Mouse (Mus musculus) hindbrain, embryonic 15.5 days (tissue): ENCODE data around the gene Kansl1. TPM values are rescaled to one million over a fixed set of nuclear protein-coding genes. Genes with fewer than 3 reads are reported as not detected.

Experiments used
- ATAC-seq: fragments of 200-750 bp; cut with Nextera tagmentation; 2 replicates; pipeline ENCODE4 v1.8.0; 2017; ENCODE audit warnings: low read depth, moderate number of reproducible peaks, moderate TSS enrichment; ENCODE audit not compliant: low FRiP score
- H3K27ac ChIP-seq: fragments of 300-500 bp; sonication (generic); replicated peaks from 2 replicates; pipeline ENCODE4 v1.5.1; 2015; ENCODE audit warnings: mild to moderate bottlenecking, inconsistent platforms
- H3K27me3 ChIP-seq: fragments of 300-500 bp; sonication (generic); 2 replicates; pipeline ENCODE4 v1.6.1; 2015; ENCODE audit warnings: control low read depth, inconsistent platforms
- H3K36me3 ChIP-seq: fragments of 300-500 bp; sonication (generic); 2 replicates; pipeline ENCODE4 v1.6.1; 2015; ENCODE audit warnings: control low read depth, inconsistent platforms
- H3K4me1 ChIP-seq: fragments of 300-500 bp; sonication (generic); replicated peaks from 2 replicates; pipeline ENCODE4 v1.6.1; 2015; ENCODE audit warnings: control low read depth, inconsistent platforms
- H3K4me2 ChIP-seq: fragments of 300-500 bp; sonication (generic); 2 replicates; pipeline ENCODE4 v1.6.1; 2015; ENCODE audit warnings: moderate library complexity, mild to moderate bottlenecking, inconsistent platforms
- H3K4me3 ChIP-seq: fragments of 300-500 bp; sonication (generic); 2 replicates; pipeline ENCODE4 v1.5.1; 2015; ENCODE audit warnings: mild to moderate bottlenecking, inconsistent platforms
- H3K9ac ChIP-seq: fragments of 300-500 bp; sonication (generic); 2 replicates; pipeline ENCODE4 v1.6.1; 2015; ENCODE audit warnings: inconsistent platforms
- H3K9me3 ChIP-seq: fragments of 300-500 bp; sonication (generic); 2 replicates; pipeline ENCODE4 v1.6.1; 2016; ENCODE audit warnings: control low read depth, inconsistent platforms
- WGBS: fragments of 180-500 bp; shearing (Covaris S2); methylation state at CpG from one replicate; pipeline ENCODE4 v1.1.7; 2015; 5-methylcytosine and 5-hydroxymethylcytosine counted together
- polyA plus RNA-seq: library from polyadenylated mRNA; unstranded; fragments of >200 nt; fragmentation: Nextera tagmentation; extraction: Ambion mirVana; gene quantifications from 2 replicates; pipeline ENCODE4 v1.2.1, GENCODE M21; 2015

The Kansl1 gene
- 26.0 and 29.0 TPM in 2 replicates for polyA plus RNA-seq

GRCm38 (mm10) chr11:104468751-104469268 is at the start of gene Kansl1:
Gene Kansl1, minus strand, starts transcription at chr11:104468861.
- Histone ChIP-seq H3K27ac (peak within 1 kb of the TSS; percentile 82), H3K36me3 (0 out of 2 replicates have a peak, but pooled peaks cover 3% of the 10 kb centered on the region), H3K27me3 (no peaks in the 10 kb centered on the region), H3K9me3 (no peaks in the 10 kb centered on the region), H3K4me3 (peak within 1 kb of the TSS; percentile 97), H3K4me1 (peaks cover 32% of the 10 kb centered on the region), H3K4me2 (peak within 1 kb of the TSS; percentile 88), H3K9ac (peak within 1 kb of the TSS; percentile 95)
- under 1% methylated on average over 45 of the region's 69 CpGs for WGBS
- ATAC-seq = peak; percentile 82

GRCm38 (mm10) chr11:104512436-104512835 is 43.8 kb upstream of the Kansl1 start:
- Histone ChIP-seq H3K27ac (no peak overlapping the region), H3K4me3 (no peak overlapping the region), H3K9ac (no peak overlapping the region), H3K9me3 (no peaks in the 10 kb centered on the region), H3K27me3 (no peaks in the 10 kb centered on the region), H3K4me1 (no peaks in the 10 kb centered on the region), H3K4me2 (no peak overlapping the region), H3K36me3 (peaks cover 69% of the 10 kb centered on the region)
- no peak for ATAC-seq
- WGBS = 88% methylated on average over 4 of the region's 4 CpGs

- Histone ChIP-seq H3K4me1 (no peaks in the 10 kb centered on the region), H3K27ac (no peak overlapping the region), H3K4me2 (no peak overlapping the region), H3K4me3 (no peak overlapping the region), H3K27me3 (no peaks in the 10 kb centered on the region), H3K9ac (no peak overlapping the region), H3K9me3 (no peaks in the 10 kb centered on the region), H3K36me3 (peaks cover 66% of the 10 kb centered on the region)
- no peak for ATAC-seq
- whole genome bisulfite sequencing = 100% methylated on average over 2 of the region's 2 CpGs
Measured at GRCm38 (mm10) chr11:104510606-104511005, 41.9 kb upstream of the Kansl1 start.

GRCm38 (mm10) chr11:104508455-104508854 is 39.8 kb upstream of the Kansl1 start:
- no peaks in the 10 kb centered on the region for H3K4me1 ChIP-seq
- H3K9me3 ChIP-seq = no peaks in the 10 kb centered on the region
- no peaks in the 10 kb centered on the region for H3K27me3 ChIP-seq
- H3K27ac ChIP-seq = no peak overlapping the region
- H3K4me3 ChIP-seq = no peak overlapping the region
- peaks cover 64% of the 10 kb centered on the region for H3K36me3 ChIP-seq
- no peak overlapping the region for H3K4me2 ChIP-seq
- WGBS = 89% methylated on average over 4 of the region's 4 CpGs
- no peak for ATAC-seq
- H3K9ac ChIP-seq = no peak overlapping the region

GRCm38 (mm10) chr11:104488292-104488691 is 19.6 kb upstream of the Kansl1 start:
- no peak for ATAC-seq
- no peak overlapping the region for H3K27ac ChIP-seq
- H3K27me3 ChIP-seq = no peaks in the 10 kb centered on the region
- H3K4me1 ChIP-seq = no peaks in the 10 kb centered on the region
- WGBS = 84% methylated on average over 3 of the region's 3 CpGs
- no peak overlapping the region for H3K9ac ChIP-seq
- H3K9me3 ChIP-seq = no peaks in the 10 kb centered on the region
- H3K36me3 ChIP-seq = no peaks in the 10 kb centered on the region
- H3K4me3 ChIP-seq = no peak overlapping the region
- H3K4me2 ChIP-seq = no peak overlapping the region

GRCm38 (mm10) chr11:104481971-104482370 is 13.3 kb upstream of the Kansl1 start:
- WGBS = 95% methylated on average over 8 of the region's 8 CpGs
- Histone ChIP-seq H3K36me3 (no peaks in the 10 kb centered on the region), H3K9me3 (no peaks in the 10 kb centered on the region), H3K4me1 (no peaks in the 10 kb centered on the region), H3K9ac (no peak overlapping the region), H3K4me3 (no peak overlapping the region), H3K4me2 (no peak overlapping the region), H3K27ac (no peak overlapping the region), H3K27me3 (no peaks in the 10 kb centered on the region)
- ATAC-seq = no peak

- WGBS = 61% methylated on average over 4 of the region's 4 CpGs
- Histone ChIP-seq H3K9me3 (no peaks in the 10 kb centered on the region), H3K27me3 (no peaks in the 10 kb centered on the region), H3K36me3 (no peaks in the 10 kb centered on the region), H3K9ac (no peak overlapping the region), H3K4me3 (no peak overlapping the region), H3K4me1 (no peaks in the 10 kb centered on the region), H3K27ac (no peak overlapping the region), H3K4me2 (no peak overlapping the region)
- ATAC-seq = no peak
Measured at GRCm38 (mm10) chr11:104479505-104479904, 10.8 kb upstream of the Kansl1 start.

- Histone ChIP-seq H3K27ac (peak overlapping the region; percentile 82), H3K4me1 (peaks cover 26% of the 10 kb centered on the region), H3K9me3 (no peaks in the 10 kb centered on the region), H3K27me3 (no peaks in the 10 kb centered on the region), H3K36me3 (0 out of 2 replicates have a peak, but pooled peaks cover 3% of the 10 kb centered on the region), H3K4me3 (peak overlapping the region; percentile 97), H3K9ac (peak overlapping the region; percentile 95), H3K4me2 (peak overlapping the region; percentile 88)
- WGBS = under 1% methylated on average over 18 of the region's 19 CpGs
- peak; percentile 100 for ATAC-seq
Measured at GRCm38 (mm10) chr11:104469371-104469835, 742 bp upstream of the Kansl1 start.

GRCm38 (mm10) chr11:104467698-104468097 is 963 bp downstream of the Kansl1 start:
- ATAC-seq = no peak
- H3K4me2 ChIP-seq = peak overlapping the region; percentile 20
- 82% methylated on average over 5 of the region's 5 CpGs for WGBS
- H3K27me3 ChIP-seq = no peaks in the 10 kb centered on the region
- no peak overlapping the region for H3K27ac ChIP-seq
- H3K36me3 ChIP-seq = 0 out of 2 replicates have a peak, but pooled peaks cover 3% of the 10 kb centered on the region
- H3K4me1 ChIP-seq = peaks cover 39% of the 10 kb centered on the region
- H3K9ac ChIP-seq = no peak overlapping the region
- H3K9me3 ChIP-seq = no peaks in the 10 kb centered on the region
- H3K4me3 ChIP-seq = no peak overlapping the region

GRCm38 (mm10) chr11:104461551-104461950 is 7.1 kb downstream of the Kansl1 start:
- Histone ChIP-seq H3K27ac (no peak overlapping the region), H3K36me3 (peaks cover 3% of the 10 kb centered on the region; the same call in 1 of the 2 replicates), H3K27me3 (no peaks in the 10 kb centered on the region), H3K9me3 (no peaks in the 10 kb centered on the region), H3K4me2 (no peak overlapping the region), H3K9ac (no peak overlapping the region), H3K4me3 (no peak overlapping the region), H3K4me1 (peaks cover 19% of the 10 kb centered on the region)
- no peak for ATAC-seq

- H3K9me3 ChIP-seq = no peaks in the 10 kb centered on the region
- 98% methylated on average over 2 of the region's 2 CpGs for WGBS
- H3K4me1 ChIP-seq = peaks cover 15% of the 10 kb centered on the region
- H3K9ac ChIP-seq = no peak overlapping the region
- no peak for ATAC-seq
- no peaks in the 10 kb centered on the region; the same call in 1 of the 2 replicates for H3K36me3 ChIP-seq
- no peak overlapping the region for H3K27ac ChIP-seq
- no peaks in the 10 kb centered on the region for H3K27me3 ChIP-seq
- H3K4me3 ChIP-seq = no peak overlapping the region
- H3K4me2 ChIP-seq = no peak overlapping the region
Measured at GRCm38 (mm10) chr11:104459671-104460070, 9.0 kb downstream of the Kansl1 start.

GRCm38 (mm10) chr11:104458507-104458906 is 10.2 kb downstream of the Kansl1 start:
- ATAC-seq = no peak
- WGBS = 89% methylated on average over 2 of the region's 2 CpGs

GRCm38 (mm10) chr11:104452709-104453108 is 16.0 kb downstream of the Kansl1 start:
- Histone ChIP-seq H3K9ac (no peak overlapping the region), H3K36me3 (peaks cover 5% of the 10 kb centered on the region), H3K4me2 (no peak overlapping the region), H3K4me1 (no peaks in the 10 kb centered on the region), H3K9me3 (no peaks in the 10 kb centered on the region), H3K27me3 (no peaks in the 10 kb centered on the region), H3K27ac (no peak overlapping the region), H3K4me3 (no peak overlapping the region)
- no peak for ATAC-seq
- 96% methylated on average over 1 of the region's 1 CpGs for WGBS

More at GRCm38 (mm10) chr11:104458507-104458906, 10.2 kb downstream of the Kansl1 start:
- Histone ChIP-seq H3K27me3 (no peaks in the 10 kb centered on the region), H3K4me2 (no peak overlapping the region), H3K9ac (no peak overlapping the region), H3K27ac (no peak overlapping the region), H3K4me1 (0 out of 2 replicates have a peak, but pooled peaks cover 4% of the 10 kb centered on the region), H3K9me3 (no peaks in the 10 kb centered on the region), H3K36me3 (no peaks in the 10 kb centered on the region; the same call in 1 of the 2 replicates), H3K4me3 (no peak overlapping the region)
